In genomic region chr16:18586906-18587546, GRCm38 (mm10) we compare ENCODE assay signal across 9 mouse cellular contexts. TPM values are rescaled to one million over a fixed set of nuclear protein-coding genes. Genes with fewer than 3 reads are reported as not detected.
DNase-seq lines count a peak whose midpoint lies in the region; ATAC-seq lines count a peak whose summit lies in the region.
"Had no signal": no experiment of that assay in that cellular context is flagged by ENCODE, and none has a peak within 500 bp of the region (broad histone marks: within the 10 kb centered on the region; RNA-seq: fewer than 3 reads in every experiment).

No protein-coding gene starts in this region.

- ATAC-seq in heart, embryonic 14.5 days (ENCODE audit: insufficient number of reproducible peaks, insufficient read depth, low FRiP score, low read depth) = no peak
- no peak for ATAC-seq in hindbrain, embryonic 13.5 days (ENCODE audit: low FRiP score)
- ATAC-seq in midbrain, embryonic 13.5 days = no peak

- H3K4me1 ChIP-seq in heart, embryonic 14.5 days (ENCODE audit: control insufficient read depth in 2 of 2, insufficient read depth in 2 of 2, low read length in 2 of 2) = peaks cover 14 to 46% of the 10 kb centered on the region in 2 experiments; a peak in 3 of 4 replicates
- H3K4me1 ChIP-seq in brown adipose tissue, adult 24 weeks (ENCODE audit: control insufficient read depth, insufficient read depth, insufficient read length, low read length) = no peaks in the 10 kb centered on the region; the same call in none of the 2 replicates
- H3K4me1 ChIP-seq in hindbrain, embryonic 13.5 days (replicated peaks) = peaks cover 57% of the 10 kb centered on the region
- peaks cover 52% of the 10 kb centered on the region for H3K4me1 ChIP-seq in midbrain, embryonic 13.5 days (replicated peaks)

- H3K4me2 ChIP-seq in heart, embryonic 14.5 days (ENCODE audit: low read length) = peak overlapping the region; percentile 76
- peak overlapping the region; percentile 60 for H3K4me2 ChIP-seq in hindbrain, embryonic 13.5 days
- peak overlapping the region; percentile 57 for H3K4me2 ChIP-seq in midbrain, embryonic 13.5 days (replicated peaks)

- no peak overlapping the region for H3K27ac ChIP-seq in heart, embryonic 14.5 days (replicated peaks in 1 of 2; ENCODE audit: control insufficient read depth in 1 of 2, insufficient read depth in 1 of 2, low read depth in 2 of 2, low read length in 2 of 2)
- no peak overlapping the region for H3K27ac ChIP-seq in brown adipose tissue, adult 24 weeks (replicated peaks; ENCODE audit: low read depth, low read length)
- no peak overlapping the region for H3K27ac ChIP-seq in hindbrain, embryonic 13.5 days
- no peak overlapping the region for H3K27ac ChIP-seq in midbrain, embryonic 13.5 days

- H3K27me3 ChIP-seq in heart, embryonic 14.5 days (ENCODE audit: control insufficient read depth, insufficient read depth, low read length) = peaks cover 100% of the 10 kb centered on the region
- peaks cover 99% of the 10 kb centered on the region for H3K27me3 ChIP-seq in hindbrain, embryonic 13.5 days
- peaks cover 100% of the 10 kb centered on the region for H3K27me3 ChIP-seq in midbrain, embryonic 13.5 days

- H3K4me3 ChIP-seq in heart, embryonic 14.5 days (ENCODE audit: control insufficient read depth in 1 of 2, insufficient read depth in 1 of 2, low read depth in 1 of 2, low read length in 2 of 2) = peak overlapping the region; percentile 25 to 44
- peak overlapping the region; percentile 46 for H3K4me3 ChIP-seq in brown adipose tissue, adult 24 weeks (ENCODE audit: insufficient read depth, low read depth, low read length)
- H3K4me3 ChIP-seq in hindbrain, embryonic 13.5 days = peak overlapping the region; percentile 35
- peak overlapping the region; percentile 38 for H3K4me3 ChIP-seq in midbrain, embryonic 13.5 days (replicated peaks)

- no peak for DNase-seq in heart, adult 18-20 months
- DNase-seq in frontal cortex, postnatal 10 days (ENCODE audit: low spot score in 2 of 2) = no peak
- DNase-seq in left cerebral cortex, postnatal 4 days = no peak
- DNase-seq in gastrocnemius, postnatal 4 days (ENCODE audit: low spot score in 2 of 2) = no peak

- intact Hi-C loops in left cerebral cortex, postnatal 4 days (cut with DNase I) = loop anchor here (10.0 kb wide), 1 partner anchor 142 kb away; no protein-coding TSS in a partner anchor

- no peaks in the 10 kb centered on the region for H3K9me3 ChIP-seq in heart, embryonic 14.5 days (ENCODE audit: control insufficient read depth, low read length)
- no peaks in the 10 kb centered on the region for H3K9me3 ChIP-seq in hindbrain, embryonic 13.5 days
- H3K9me3 ChIP-seq in midbrain, embryonic 13.5 days = no peaks in the 10 kb centered on the region

- WGBS in heart, embryonic 14.5 days = 4% methylated on average over 6 of the region's 62 CpGs
- 2% methylated on average over 28 of the region's 62 CpGs for WGBS in hindbrain, embryonic 13.5 days
- WGBS in midbrain, embryonic 13.5 days = 2% methylated on average over 23 of the region's 62 CpGs

- H3K9ac ChIP-seq in heart, embryonic 14.5 days (ENCODE audit: low read length) = peak overlapping the region; percentile 38
- H3K9ac ChIP-seq in hindbrain, embryonic 13.5 days = peak overlapping the region; percentile 62; the same call in 1 of the 2 replicates
- no peak overlapping the region for H3K9ac ChIP-seq in midbrain, embryonic 13.5 days (replicated peaks)

- H3K36me3 ChIP-seq in heart, embryonic 14.5 days (ENCODE audit: control insufficient read depth, insufficient read depth, low read length) = no peaks in the 10 kb centered on the region
- H3K36me3 ChIP-seq in hindbrain, embryonic 13.5 days = no peaks in the 10 kb centered on the region
- H3K36me3 ChIP-seq in midbrain, embryonic 13.5 days = no peaks in the 10 kb centered on the region

RNA-seq across cellular contexts. Expression of gene Tbx1, which starts 3.4 kb away (rescaled TPM):
- 0.20 and 0.80 TPM in 2 replicates for polyA plus RNA-seq in heart, embryonic 14.5 days (2014; fragmentation: Nextera tagmentation; extraction: Ambion mirVana)
- 1 to 10 TPM; 1.1 to 1.3 TPM for total RNA-seq in heart, adult 18-20 months (2021)
- polyA plus RNA-seq in brown adipose tissue, adult 24 weeks (2012; ENCODE audit: insufficient read depth, insufficient read length, missing spikeins) = not detected in 2 replicates
- polyA plus RNA-seq in hindbrain, embryonic 13.5 days (2015; fragmentation: Nextera tagmentation; extraction: Ambion mirVana) = 0.99 and 1.7 TPM in 2 replicates
- 0.34 and 0.71 TPM in 2 replicates for polyA plus RNA-seq in midbrain, embryonic 13.5 days (2015; fragmentation: Nextera tagmentation; extraction: Ambion mirVana)
- total RNA-seq in left cerebral cortex, postnatal 4 days (2021) = 1 to 10 TPM; 1.2 TPM
- 10 to 100 TPM in 1 of 2 experiments, 1 to 10 TPM in 1; 3.9 to 10.8 TPM for total RNA-seq in gastrocnemius, postnatal 4 days (2021)
- total RNA-seq: MEL had no signal

RNA-seq across cellular contexts. Expression of gene Gp1bb, which starts 35.2 kb away (rescaled TPM):
- polyA plus RNA-seq in heart, embryonic 14.5 days (2014; fragmentation: Nextera tagmentation; extraction: Ambion mirVana) = 3.4 and 4.5 TPM in 2 replicates
- total RNA-seq in heart, adult 18-20 months (2021) = under 1 TPM; 0.27 to 0.67 TPM
- polyA plus RNA-seq in brown adipose tissue, adult 24 weeks (2012; ENCODE audit: insufficient read depth, insufficient read length, missing spikeins) = 1.0 TPM in 1 of 2 replicates, not detected in the other
- polyA plus RNA-seq in hindbrain, embryonic 13.5 days (2015; fragmentation: Nextera tagmentation; extraction: Ambion mirVana) = 11.2 and 11.9 TPM in 2 replicates
- polyA plus RNA-seq in midbrain, embryonic 13.5 days (2015; fragmentation: Nextera tagmentation; extraction: Ambion mirVana) = 8.2 and 10.5 TPM in 2 replicates
- total RNA-seq in left cerebral cortex, postnatal 4 days (2021) = 10 to 100 TPM; 10.1 to 11.9 TPM
- under 1 TPM in 1 of 2 experiments, not detected in 1; 0.27 TPM for total RNA-seq in gastrocnemius, postnatal 4 days (2021)

RNA-seq across cellular contexts. Expression of gene Gm49601, which starts 39.2 kb away (rescaled TPM):
- 0.97 and 1.1 TPM in 2 replicates for polyA plus RNA-seq in heart, embryonic 14.5 days (2014; fragmentation: Nextera tagmentation; extraction: Ambion mirVana)
- 1 to 10 TPM in 1 of 2 experiments, under 1 TPM in 1; 0.15 to 1.1 TPM for total RNA-seq in heart, adult 18-20 months (2021)
- polyA plus RNA-seq in brown adipose tissue, adult 24 weeks (2012; ENCODE audit: insufficient read depth, insufficient read length, missing spikeins) = not detected in 2 replicates
- polyA plus RNA-seq in hindbrain, embryonic 13.5 days (2015; fragmentation: Nextera tagmentation; extraction: Ambion mirVana) = 19.3 and 21.0 TPM in 2 replicates
- polyA plus RNA-seq in midbrain, embryonic 13.5 days (2015; fragmentation: Nextera tagmentation; extraction: Ambion mirVana) = 16.5 and 18.3 TPM in 2 replicates
- total RNA-seq in left cerebral cortex, postnatal 4 days (2021) = 100 to 1,000 TPM; 107 to 111 TPM
- 1 to 10 TPM; 2.2 to 3.6 TPM for total RNA-seq in gastrocnemius, postnatal 4 days (2021)

RNA-seq across cellular contexts. Expression of gene Sept5, which starts 42.7 kb away (rescaled TPM):
- 5.8 and 7.3 TPM in 2 replicates for polyA plus RNA-seq in heart, embryonic 14.5 days (2014; fragmentation: Nextera tagmentation; extraction: Ambion mirVana)
- total RNA-seq in heart, adult 18-20 months (2021) = 1 to 10 TPM; 3.9 to 4.1 TPM
- 3.3 and 7.1 TPM in 2 replicates for polyA plus RNA-seq in brown adipose tissue, adult 24 weeks (2012; ENCODE audit: insufficient read depth, insufficient read length, missing spikeins)
- polyA plus RNA-seq in hindbrain, embryonic 13.5 days (2015; fragmentation: Nextera tagmentation; extraction: Ambion mirVana) = 169 and 176 TPM in 2 replicates
- 149 and 151 TPM in 2 replicates for polyA plus RNA-seq in midbrain, embryonic 13.5 days (2015; fragmentation: Nextera tagmentation; extraction: Ambion mirVana)
- total RNA-seq in left cerebral cortex, postnatal 4 days (2021) = 100 to 1,000 TPM; 555 to 571 TPM
- total RNA-seq in gastrocnemius, postnatal 4 days (2021) = 10 to 100 TPM; 11.3 to 12.9 TPM
